In the genomic region with DNA sequence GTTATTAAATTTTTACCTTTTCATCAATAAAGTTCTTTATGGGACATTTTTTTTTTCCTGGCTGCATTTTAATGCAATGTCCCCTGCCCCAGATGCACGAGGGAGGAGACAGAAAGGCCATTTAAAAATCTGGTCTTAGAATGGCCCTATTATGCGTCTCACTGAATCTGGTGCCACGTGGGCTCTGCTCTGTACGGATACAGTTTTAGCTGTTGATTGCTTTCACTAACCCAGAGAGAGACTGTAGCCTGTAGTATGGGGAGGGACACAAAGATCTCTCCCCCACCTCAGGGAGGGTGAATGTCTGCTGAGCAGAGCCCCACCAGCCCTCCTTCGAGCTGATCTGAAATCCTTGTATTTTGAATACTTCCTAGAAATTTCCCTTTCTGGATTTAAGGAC, we compare ENCODE assay signal across 15 mouse cellular contexts.
A peak's percentile ranks its signal among the peaks of the same experiment; 100 is the strongest.
DNase-seq lines count a peak whose midpoint lies in the region; ATAC-seq and TF ChIP-seq lines count a peak whose summit lies in the region.
"Had no signal": no experiment of that assay in that cellular context is flagged by ENCODE, and none has a peak within 500 bp of the region (broad histone marks: within the 10 kb centered on the region; RNA-seq: fewer than 3 reads in every experiment).

No protein-coding gene starts in this region.

- H3K27me3 ChIP-seq in lung, embryonic 16.5 days (ENCODE audit: control insufficient read depth, insufficient read depth, low read depth, low read length): no peaks in the 10 kb centered on the region
- H3K27me3 ChIP-seq in forebrain, postnatal 0 days (ENCODE audit: insufficient read depth, low read length): no peaks in the 10 kb centered on the region
- H3K27me3 ChIP-seq in midbrain, postnatal 0 days (ENCODE audit: insufficient read depth, low read length): no peaks in the 10 kb centered on the region
- no peaks in the 10 kb centered on the region for H3K27me3 ChIP-seq in stomach, postnatal 0 days (ENCODE audit: control insufficient read depth, insufficient read depth, low read length)
- H3K27me3 ChIP-seq: embryonic facial prominence, embryonic 13.5 days had no signal

- TF ChIP-seq CTCF in forebrain, postnatal 0 days (IDR thresholded peaks at IDR 0.05; ENCODE audit: low read depth): no peak
- no peak for TF ChIP-seq CTCF in midbrain, postnatal 0 days (IDR thresholded peaks at IDR 0.05)
- TF ChIP-seq CTCF in stomach, postnatal 0 days (IDR thresholded peaks at IDR 0.05; ENCODE audit: low read depth): no peak

- 80% methylated on average over 5 of the region's 5 CpGs for WGBS in lung, embryonic 16.5 days
- 22% methylated on average over 5 of the region's 5 CpGs for WGBS in forebrain, postnatal 0 days
- WGBS in midbrain, postnatal 0 days: 60% methylated on average over 5 of the region's 5 CpGs
- 85% methylated on average over 5 of the region's 5 CpGs for WGBS in stomach, postnatal 0 days

- H3K9ac ChIP-seq in lung, embryonic 16.5 days (ENCODE audit: low read length): no peak overlapping the region
- no peak overlapping the region for H3K9ac ChIP-seq in forebrain, postnatal 0 days
- H3K9ac ChIP-seq in midbrain, postnatal 0 days (replicated peaks; ENCODE audit: low read length, poor library complexity, severe bottlenecking): no peak overlapping the region
- no peak overlapping the region for H3K9ac ChIP-seq in stomach, postnatal 0 days (ENCODE audit: low read length)
- H3K9ac ChIP-seq: embryonic facial prominence, embryonic 13.5 days had no signal

- no peak overlapping the region for H3K4me3 ChIP-seq in lung, embryonic 16.5 days (ENCODE audit: low read length)
- no peak overlapping the region for H3K4me3 ChIP-seq in forebrain, postnatal 0 days (ENCODE audit: low read depth, low read length)
- H3K4me3 ChIP-seq in midbrain, postnatal 0 days (ENCODE audit: low read depth, low read length): no peak overlapping the region
- no peak overlapping the region for H3K4me3 ChIP-seq in stomach, postnatal 0 days (ENCODE audit: low read depth, low read length)
- H3K4me3 ChIP-seq: embryonic facial prominence, embryonic 13.5 days; myocyte had no signal

- TF ChIP-seq EP300 in stomach, postnatal 0 days (optimal IDR thresholded peaks at IDR 0.05): no peak

- H3K4me1 ChIP-seq in lung, embryonic 16.5 days (replicated peaks; ENCODE audit: control insufficient read depth, insufficient read depth, low read length): no peaks in the 10 kb centered on the region; the same call in 1 of the 2 replicates
- peaks cover 11% of the 10 kb centered on the region for H3K4me1 ChIP-seq in forebrain, postnatal 0 days (ENCODE audit: insufficient read depth)
- H3K4me1 ChIP-seq in midbrain, postnatal 0 days (ENCODE audit: insufficient read depth, low read length): peaks cover 11% of the 10 kb centered on the region
- H3K4me1 ChIP-seq in stomach, postnatal 0 days (replicated peaks; ENCODE audit: control insufficient read depth, insufficient read depth): no peaks in the 10 kb centered on the region

- no peak overlapping the region for H3K4me2 ChIP-seq in lung, embryonic 16.5 days (ENCODE audit: low read depth, low read length)
- H3K4me2 ChIP-seq in forebrain, postnatal 0 days (ENCODE audit: low read depth): no peak overlapping the region
- H3K4me2 ChIP-seq in midbrain, postnatal 0 days (ENCODE audit: low read depth, low read length, poor library complexity, severe bottlenecking): no peak overlapping the region
- no peak overlapping the region for H3K4me2 ChIP-seq in stomach, postnatal 0 days (replicated peaks; ENCODE audit: low read depth)
- H3K4me2 ChIP-seq: embryonic facial prominence, embryonic 13.5 days had no signal

- H3K9me3 ChIP-seq in lung, embryonic 16.5 days (ENCODE audit: control insufficient read depth, low read length): no peaks in the 10 kb centered on the region
- H3K9me3 ChIP-seq in forebrain, postnatal 0 days (ENCODE audit: low read length): no peaks in the 10 kb centered on the region
- no peaks in the 10 kb centered on the region for H3K9me3 ChIP-seq in midbrain, postnatal 0 days (ENCODE audit: low read length)
- no peaks in the 10 kb centered on the region for H3K9me3 ChIP-seq in stomach, postnatal 0 days (ENCODE audit: control insufficient read depth, low read length)
- H3K9me3 ChIP-seq: embryonic facial prominence, embryonic 13.5 days; G1E had no signal

- no peaks in the 10 kb centered on the region for H3K36me3 ChIP-seq in lung, embryonic 16.5 days (ENCODE audit: control insufficient read depth, insufficient read depth, low read length)
- no peaks in the 10 kb centered on the region for H3K36me3 ChIP-seq in forebrain, postnatal 0 days (ENCODE audit: insufficient read depth)
- no peaks in the 10 kb centered on the region for H3K36me3 ChIP-seq in midbrain, postnatal 0 days (ENCODE audit: insufficient read depth, low read length)
- no peaks in the 10 kb centered on the region for H3K36me3 ChIP-seq in stomach, postnatal 0 days (ENCODE audit: control insufficient read depth, insufficient read depth, low read length)
- H3K36me3 ChIP-seq: embryonic facial prominence, embryonic 13.5 days; G1E had no signal

- intact Hi-C loops in heart, postnatal 14 days (cut with DNase I): no loop called here

- peak overlapping the region; percentile 65; the same call in 1 of the 2 replicates for H3K27ac ChIP-seq in lung, embryonic 16.5 days (ENCODE audit: low read length)
- 0 out of 2 replicates have a peak overlapping the region, but pooled peaks have one; percentile 5 for H3K27ac ChIP-seq in forebrain, postnatal 0 days (ENCODE audit: low read depth, low read length)
- 0 out of 2 replicates have a peak overlapping the region, but pooled peaks have one; percentile 63 for H3K27ac ChIP-seq in midbrain, postnatal 0 days (ENCODE audit: low read depth, low read length)
- H3K27ac ChIP-seq in stomach, postnatal 0 days (replicated peaks): no peak overlapping the region

- ATAC-seq in lung, embryonic 16.5 days (ENCODE audit: low read depth): no peak
- peak; percentile 30; the same call in 1 of the 2 replicates for ATAC-seq in forebrain, postnatal 0 days
- ATAC-seq in midbrain, postnatal 0 days (ENCODE audit: low FRiP score): no peak
- ATAC-seq in stomach, postnatal 0 days (ENCODE audit: low FRiP score, low TSS enrichment): no peak

- peak; percentile 68 for DNase-seq in heart, adult 11 months
- no peak for DNase-seq in heart, postnatal 14 days
- DNase-seq in lung, postnatal 10 days: no peak
- peak; percentile 30 for DNase-seq in forebrain, postnatal 0 days
- DNase-seq in midbrain, postnatal 0 days (ENCODE audit: low spot score): peak; percentile 59
- DNase-seq in stomach, postnatal 0 days (ENCODE audit: low spot score): no peak
- no peak for DNase-seq in kidney, adult 8-10 months
- DNase-seq: cerebellum, postnatal 14 days; kidney, adult 18-20 months; left cerebral cortex, postnatal 4 days; thymus, adult 18-20 months had no signal

Comparison
In these comparisons a context has a peak if more than half of its experiments do, and no peak if none do; other contexts are left out.
1. DNase-seq: peak in heart, adult 11 months (single experiment), forebrain, postnatal 0 days (single experiment) and midbrain, postnatal 0 days (single experiment); none in heart, postnatal 14 days (0 of 2), lung, postnatal 10 days (single experiment), stomach, postnatal 0 days (single experiment) and kidney, adult 8-10 months (0 of 2).